Mouse (Mus musculus): Measurements from ENCODE around the gene Trrap. TPM values are rescaled to one million over a fixed set of nuclear protein-coding genes. Genes with fewer than 3 reads are reported as not detected.

Trrap gene
- polyA plus RNA-seq (2015; fragmentation: Illumina TruSeq; extraction: RNeasy Lipid Tissue Mini Kit (QIAGEN cat#74804); ENCODE audit: insufficient read depth, low read depth, low replicate concordance), result 20.2 TPM

DNA sequence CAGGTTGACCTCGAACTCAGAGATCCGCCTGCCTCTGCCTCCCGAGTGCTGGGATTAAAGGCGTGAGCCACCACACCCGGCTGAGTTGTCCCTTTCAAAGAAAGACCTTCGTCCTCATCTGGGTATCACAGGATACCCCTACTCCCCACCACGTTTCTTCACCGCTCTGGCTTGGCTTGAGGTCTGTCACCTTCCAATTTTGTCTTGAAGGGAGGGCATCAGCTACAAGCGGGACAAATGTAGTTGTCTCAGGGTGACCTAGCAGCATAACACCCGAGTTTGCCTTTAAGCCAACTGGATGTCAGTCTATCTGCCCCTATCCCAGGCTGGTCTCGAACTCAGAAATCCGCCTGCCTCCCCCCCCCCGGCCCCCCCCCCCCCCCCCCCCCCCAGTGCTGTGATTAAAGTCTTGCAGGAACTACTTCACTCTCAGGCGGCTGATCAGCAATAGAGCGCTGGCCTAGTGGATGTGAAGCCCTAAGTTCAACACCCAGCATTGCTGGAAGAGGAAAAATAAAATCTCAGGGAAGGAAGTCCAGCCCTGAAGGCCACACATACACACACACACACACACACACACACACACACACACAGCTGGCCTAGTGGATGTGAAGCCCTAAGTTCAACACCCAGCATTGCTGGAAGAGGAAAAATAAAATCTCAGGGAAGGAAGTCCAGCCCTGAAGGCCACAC is at the start of gene Trrap:
Gene Trrap, plus strand, starts transcription at position 627 of the 693 bp plus-strand sequence.

DNA sequence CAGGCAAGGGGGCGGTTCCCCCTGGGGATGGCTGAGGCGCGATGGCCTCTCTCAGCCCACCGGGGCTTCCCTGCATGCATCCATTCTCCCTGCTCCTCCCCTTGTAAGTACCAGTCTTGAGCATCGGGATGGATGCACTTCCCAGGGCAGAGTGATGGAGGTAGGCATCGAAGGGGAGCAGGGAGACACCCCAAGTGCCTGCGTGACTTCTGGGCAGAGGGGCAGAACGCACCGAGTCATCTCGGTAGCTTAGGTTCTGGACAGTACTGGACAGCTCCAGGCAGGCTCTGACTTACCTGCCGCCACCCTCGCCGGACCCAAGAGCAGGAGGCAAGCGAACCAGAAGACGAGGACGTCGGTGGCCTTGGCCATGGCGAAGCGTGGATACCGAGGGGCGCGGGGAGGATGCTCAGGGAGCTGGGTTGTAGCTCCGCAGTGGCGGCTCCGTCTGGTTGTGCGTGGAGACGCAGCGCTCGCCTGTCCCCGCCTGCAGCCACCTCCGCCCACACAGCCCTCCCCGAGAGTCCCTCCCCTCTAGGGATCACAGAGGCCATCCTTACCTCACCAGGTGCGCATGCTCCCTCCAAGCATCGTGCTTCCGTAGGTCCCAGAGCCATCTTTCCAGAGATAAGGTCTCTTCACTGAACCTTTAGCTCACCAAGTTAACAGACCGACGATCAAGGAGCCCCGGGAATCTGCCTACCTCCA is 6.2 kb upstream of the Trrap start, which contains the start of gene Tmem130:
Gene Tmem130, minus strand, starts transcription at position 658 of the 708 bp plus-strand sequence.

Other genes starting within 250 kb of the Trrap start
- not detected for gene Nptx2, start 221.8 kb upstream of the Trrap start, polyA plus RNA-seq (2015; fragmentation: Illumina TruSeq; extraction: RNeasy Lipid Tissue Mini Kit (QIAGEN cat#74804); ENCODE audit: insufficient read depth, low read depth, low replicate concordance)
- gene Tmem130, start 5.9 kb upstream of the Trrap start, polyA plus RNA-seq (2015; fragmentation: Illumina TruSeq; extraction: RNeasy Lipid Tissue Mini Kit (QIAGEN cat#74804); ENCODE audit: insufficient read depth, low read depth, low replicate concordance), result 0.57 TPM
- gene Smurf1, start 198.1 kb downstream of the Trrap start, polyA plus RNA-seq (2015; fragmentation: Illumina TruSeq; extraction: RNeasy Lipid Tissue Mini Kit (QIAGEN cat#74804); ENCODE audit: insufficient read depth, low read depth, low replicate concordance), result 4.0 TPM

All from pancreas, adult 10 weeks (tissue).